Mouse (Mus musculus) gastrocnemius, postnatal 14 days (tissue): ENCODE measurements around the gene Hcrtr2. TPM values are rescaled to one million over a fixed set of nuclear protein-coding genes. Genes with fewer than 3 reads are reported as not detected.

Experiments used
- DNase-seq: peaks from one replicate; pipeline ENCODE4 v3.0.0; 2021; ENCODE audit warnings: mixed read lengths
- intact Hi-C: fragments of 180-260 bp; cut with DNase I; formaldehyde crosslinking; loops from one replicate; pipeline ENCODE4 v1.15.1; 2025; ENCODE audit warnings: low total_unique reads
- total RNA-seq, 2 experiments: library from RNA; stranded (reverse); gene quantifications; 2 replicates each; pipeline ENCODE4 v1.2.3; 2021

Gene Hcrtr2
- total RNA-seq, 2 experiments from 2014 or later, result not detected

GRCm38 (mm10) chr9:76237243-76237642 lies 86.4 kb downstream of the Hcrtr2 start:
- no peak for DNase-seq
- intact Hi-C loops, result loop anchor here (10.0 kb wide), 1 partner anchor 472 kb away; no protein-coding TSS in a partner anchor

DNA sequence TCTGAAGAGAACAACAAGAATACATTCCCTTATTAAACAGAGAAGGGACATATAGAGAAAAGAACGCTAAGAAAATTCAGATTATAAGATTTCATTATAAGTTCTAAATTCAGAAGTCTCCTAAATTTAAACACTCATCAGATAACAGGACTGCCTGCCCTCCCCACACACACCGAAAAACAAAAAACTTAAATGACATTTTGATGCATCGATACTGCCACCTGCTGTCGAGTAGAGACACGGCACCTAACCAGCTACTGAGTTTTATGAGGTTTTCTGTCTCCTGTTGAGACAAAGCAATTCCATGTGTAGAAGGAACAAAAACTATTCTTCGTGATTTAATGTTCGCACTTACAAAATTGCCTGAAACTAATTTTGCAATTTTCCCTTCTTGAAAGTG lies 87.0 kb downstream of the Hcrtr2 start:
- intact Hi-C loops, result loop anchor here (10.0 kb wide), 1 partner anchor 472 kb away; no protein-coding TSS in a partner anchor
- DNase-seq, result peak; percentile 38

DNA sequence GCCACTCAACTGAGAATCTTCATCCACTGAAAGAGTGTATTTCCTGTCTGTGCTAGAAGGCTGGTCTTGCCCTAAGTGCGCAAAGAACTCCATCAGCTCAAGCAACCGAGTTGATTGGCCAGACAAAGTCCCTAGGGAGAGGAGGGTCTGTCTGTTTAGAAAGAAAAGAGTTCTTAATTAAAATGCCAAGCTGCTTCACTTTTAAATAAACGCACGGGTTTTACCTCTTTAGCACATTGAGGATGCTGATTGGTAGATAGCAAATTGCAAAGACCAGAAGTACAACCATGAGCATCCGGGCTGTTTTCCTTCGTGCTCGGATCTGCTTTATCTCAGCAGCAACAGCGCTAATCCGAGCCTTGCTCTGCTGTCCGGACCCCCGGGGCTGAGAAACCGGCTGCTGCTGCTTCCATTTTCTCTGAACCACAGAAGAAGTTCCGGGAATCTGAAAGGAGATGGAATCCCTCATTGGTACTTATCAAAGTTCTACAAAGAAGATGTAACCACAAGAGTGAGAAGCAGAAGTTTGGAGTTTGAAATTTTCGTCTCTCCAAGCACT lies 87.6 kb downstream of the Hcrtr2 start:
- DNase-seq, result peak; percentile 17
- intact Hi-C loops, result loop anchor here (10.0 kb wide), 1 partner anchor 471 kb away; no protein-coding TSS in a partner anchor

- DNase-seq, result no peak
- intact Hi-C loops, result loop anchor here (10.0 kb wide), 1 partner anchor 470 kb away; no protein-coding TSS in a partner anchor
Observed at GRCm38 (mm10) chr9:76234899-76235298, 88.8 kb downstream of the Hcrtr2 start.

GRCm38 (mm10) chr9:76230400-76230799 lies 93.3 kb downstream of the Hcrtr2 start:
- peak; percentile 4 for DNase-seq

DNA sequence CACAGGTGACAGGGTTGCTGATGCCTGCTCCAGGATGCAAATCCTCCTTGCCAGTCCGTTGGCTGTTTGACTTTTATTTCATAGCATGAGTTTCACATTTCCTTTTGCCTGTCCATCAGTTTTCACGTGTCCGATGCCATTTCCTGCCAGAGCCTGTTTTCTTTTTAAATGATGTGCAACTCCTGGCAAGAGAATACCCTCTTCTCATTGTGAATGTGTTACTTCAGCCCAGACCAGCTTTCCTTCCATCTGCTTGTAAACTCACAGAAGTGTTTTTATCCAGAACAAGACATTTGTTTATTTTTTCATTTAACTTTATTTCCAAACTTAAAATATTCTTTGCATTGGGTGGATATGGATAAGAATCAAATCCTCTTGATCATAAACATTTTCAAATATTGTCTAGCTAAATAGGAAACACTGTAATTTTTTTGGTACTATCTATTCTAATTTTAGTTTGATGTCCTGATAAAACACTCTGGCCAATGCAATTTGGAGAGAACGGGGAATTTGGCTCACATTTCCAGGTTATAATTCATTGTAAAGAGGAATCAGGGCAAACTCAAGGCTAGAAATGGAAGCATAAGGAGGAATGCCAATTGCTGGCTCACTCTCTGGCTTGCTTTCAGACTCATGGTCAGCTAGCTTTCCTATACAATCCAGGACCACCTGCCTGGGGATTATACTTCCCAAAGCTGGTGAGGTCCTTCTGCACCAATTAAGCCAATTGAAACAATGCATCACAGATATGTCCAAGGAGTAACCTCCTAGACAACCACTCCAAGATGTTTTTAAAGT lies 106.3 kb downstream of the Hcrtr2 start:
- intact Hi-C loops, result no loop called here
- no peak for DNase-seq

More at GRCm38 (mm10) chr9:76230400-76230799, 93.3 kb downstream of the Hcrtr2 start:
- intact Hi-C loops, result loop anchor here (10.0 kb wide), 1 partner anchor 466 kb away; no protein-coding TSS in a partner anchor

- DNase-seq, result no peak
- intact Hi-C loops, result no loop called here
Observed at GRCm38 (mm10) chr9:76214678-76215077, 109.0 kb downstream of the Hcrtr2 start.

DNA sequence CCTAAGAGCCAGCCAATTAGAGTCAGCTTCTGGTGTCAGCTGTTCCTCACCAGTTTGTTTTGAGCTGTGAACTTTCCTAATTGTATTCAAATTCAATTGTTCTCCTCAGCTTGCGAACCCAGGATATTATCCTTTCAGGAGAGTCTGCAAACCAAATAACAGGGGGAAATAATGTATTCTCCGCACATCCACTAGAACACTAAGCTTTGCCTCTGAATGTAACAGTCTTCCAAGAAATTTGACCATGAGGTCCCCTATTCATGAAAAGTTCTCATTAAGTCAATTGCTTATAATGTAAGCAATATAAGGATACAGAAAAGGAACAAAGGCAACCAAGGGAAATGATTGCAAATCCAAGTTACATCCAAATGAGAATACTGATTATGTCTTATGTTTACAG lies 110.1 kb downstream of the Hcrtr2 start, which contains the start of gene Gfral:
Gfral (minus strand) TSS at position 101 of the 400 bp plus-strand sequence.
- DNase-seq, result no peak
- intact Hi-C loops, result no loop called here

DNA sequence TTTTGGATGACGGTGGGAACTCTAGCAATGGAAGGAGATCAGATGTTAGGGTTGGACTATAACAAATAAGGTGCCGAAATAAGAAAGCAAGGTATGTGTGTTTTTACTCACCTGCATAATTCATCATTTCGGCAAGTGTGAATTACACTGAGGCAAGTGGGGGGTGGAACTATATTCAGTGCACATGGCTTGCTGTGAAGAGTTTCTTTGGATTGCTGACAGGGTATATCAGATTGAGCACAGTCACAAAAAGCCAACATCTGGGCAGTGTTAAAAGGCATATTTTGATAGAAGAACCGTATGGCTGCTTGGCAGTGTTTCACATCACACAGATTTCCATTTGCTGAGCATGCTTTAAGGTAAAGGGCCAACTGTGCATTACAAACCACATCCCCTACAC lies 126.7 kb downstream of the Hcrtr2 start:
- intact Hi-C loops, result no loop called here
- DNase-seq, result no peak

- DNase-seq, result no peak
- intact Hi-C loops, result no loop called here
Observed at GRCm38 (mm10) chr9:76179221-76179620, 144.4 kb downstream of the Hcrtr2 start.

Other genes with a start within 250 kb of the Hcrtr2 start
- not detected for gene Gfral, start 110.2 kb downstream of the Hcrtr2 start, total RNA-seq
- gene Fam83b, start 243.3 kb upstream of the Hcrtr2 start, total RNA-seq, result not detected